Mouse (Mus musculus): ENCODE measurements around the gene Tm9sf2. TPM values are rescaled to one million over a fixed set of nuclear protein-coding genes. Genes with fewer than 3 reads are reported as not detected.

Gene Tm9sf2
- polyA plus RNA-seq, 1 experiment from 2014 or later = 191 TPM

GRCm38 (mm10) chr14:122189901-122190300 is 83.1 kb downstream of the Tm9sf2 start:
- no peak overlapping the region for H3K27ac ChIP-seq (ENCODE audit: low read depth)
- H3K27me3 ChIP-seq (replicated peaks; ENCODE audit: control insufficient read depth, insufficient read depth, low read length) = no peaks in the 10 kb centered on the region
- no peak overlapping the region for H3K9ac ChIP-seq (ENCODE audit: low read length)
- H3K4me3 ChIP-seq (ENCODE audit: low read depth, low read length) = no peak overlapping the region
- no peak overlapping the region for H3K4me2 ChIP-seq (ENCODE audit: low read length)
- H3K4me1 ChIP-seq (replicated peaks; ENCODE audit: control insufficient read depth, insufficient read depth, low read length) = no peaks in the 10 kb centered on the region
- H3K36me3 ChIP-seq (ENCODE audit: control insufficient read depth, insufficient read depth, low read length) = no peaks in the 10 kb centered on the region
- 79% methylated on average over 5 of the region's 5 CpGs for WGBS
- DNase-seq (ENCODE audit: low spot score) = no peak
- ATAC-seq (replicated peaks; ENCODE audit: low FRiP score, low TSS enrichment, low read depth) = no peak
- H3K9me3 ChIP-seq (ENCODE audit: control insufficient read depth, low read length) = no peaks in the 10 kb centered on the region

DNA sequence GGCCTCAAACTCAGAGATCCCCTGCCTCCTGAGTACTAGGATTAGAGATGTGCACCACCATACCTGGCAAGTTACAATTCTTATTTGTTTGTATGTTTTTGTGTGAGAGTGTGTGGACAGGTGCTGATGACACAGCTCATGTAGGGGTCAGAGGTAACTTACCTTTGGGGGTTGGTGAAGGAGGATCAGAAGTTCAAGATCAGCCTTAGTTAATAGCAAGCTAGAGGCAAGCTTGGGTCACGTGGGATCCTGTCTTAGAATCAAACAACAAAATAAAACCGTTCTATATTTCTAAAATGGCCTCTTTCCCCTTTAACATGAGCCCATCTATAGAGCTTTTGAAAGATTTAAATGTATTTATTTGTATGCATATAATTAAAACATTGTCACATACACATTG is 83.7 kb downstream of the Tm9sf2 start:
- no peak overlapping the region for H3K9ac ChIP-seq (ENCODE audit: low read length)
- no peak overlapping the region for H3K27ac ChIP-seq (ENCODE audit: low read depth)
- no peaks in the 10 kb centered on the region for H3K4me1 ChIP-seq (replicated peaks; ENCODE audit: control insufficient read depth, insufficient read depth, low read length)
- WGBS = 26% methylated on average over 2 of the region's 2 CpGs
- H3K36me3 ChIP-seq (ENCODE audit: control insufficient read depth, insufficient read depth, low read length) = no peaks in the 10 kb centered on the region
- H3K9me3 ChIP-seq (ENCODE audit: control insufficient read depth, low read length) = no peaks in the 10 kb centered on the region
- H3K4me2 ChIP-seq (ENCODE audit: low read length) = no peak overlapping the region
- DNase-seq (ENCODE audit: low spot score) = no peak
- no peak overlapping the region for H3K4me3 ChIP-seq (ENCODE audit: low read depth, low read length)
- H3K27me3 ChIP-seq (replicated peaks; ENCODE audit: control insufficient read depth, insufficient read depth, low read length) = no peaks in the 10 kb centered on the region
- no peak for ATAC-seq (replicated peaks; ENCODE audit: low FRiP score, low TSS enrichment, low read depth)

GRCm38 (mm10) chr14:122190941-122191510 is 84.2 kb downstream of the Tm9sf2 start:
- DNase-seq (ENCODE audit: low spot score) = peak; percentile 85
- H3K4me2 ChIP-seq (ENCODE audit: low read length) = no peak overlapping the region
- no peak overlapping the region for H3K4me3 ChIP-seq (ENCODE audit: low read depth, low read length)
- H3K4me1 ChIP-seq (replicated peaks; ENCODE audit: control insufficient read depth, insufficient read depth, low read length) = no peaks in the 10 kb centered on the region
- H3K9ac ChIP-seq (ENCODE audit: low read length) = no peak overlapping the region
- WGBS = 20% methylated on average over 7 of the region's 7 CpGs
- H3K27ac ChIP-seq (ENCODE audit: low read depth) = no peak overlapping the region
- no peaks in the 10 kb centered on the region for H3K36me3 ChIP-seq (ENCODE audit: control insufficient read depth, insufficient read depth, low read length)
- no peaks in the 10 kb centered on the region for H3K27me3 ChIP-seq (replicated peaks; ENCODE audit: control insufficient read depth, insufficient read depth, low read length)
- ATAC-seq (replicated peaks; ENCODE audit: low FRiP score, low TSS enrichment, low read depth) = no peak
- H3K9me3 ChIP-seq (ENCODE audit: control insufficient read depth, low read length) = no peaks in the 10 kb centered on the region

DNA sequence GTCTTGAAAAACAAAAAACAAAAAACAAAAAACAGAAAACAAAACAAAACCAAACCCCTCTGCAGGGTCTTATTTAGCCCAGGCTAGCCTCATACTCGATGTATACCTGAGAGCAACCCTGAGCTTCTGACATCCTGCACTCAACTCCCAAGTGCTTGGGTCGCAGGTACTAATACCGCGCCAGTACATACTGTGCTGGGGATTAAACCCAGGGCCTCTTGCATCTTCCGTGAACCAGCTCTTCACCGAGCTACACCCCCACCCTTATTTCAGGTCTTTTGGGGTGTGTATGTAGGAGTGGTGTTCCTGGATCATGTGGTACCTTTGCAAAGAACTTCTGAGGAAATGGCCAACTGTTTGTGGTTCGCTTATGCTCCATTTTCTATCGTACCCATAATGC is 87.8 kb downstream of the Tm9sf2 start:
- H3K4me1 ChIP-seq (replicated peaks; ENCODE audit: control insufficient read depth, insufficient read depth, low read length) = no peaks in the 10 kb centered on the region
- no peaks in the 10 kb centered on the region for H3K36me3 ChIP-seq (ENCODE audit: control insufficient read depth, insufficient read depth, low read length)
- no peak for ATAC-seq (replicated peaks; ENCODE audit: low FRiP score, low TSS enrichment, low read depth)
- H3K9me3 ChIP-seq (ENCODE audit: control insufficient read depth, low read length) = no peaks in the 10 kb centered on the region
- no peak overlapping the region for H3K4me2 ChIP-seq (ENCODE audit: low read length)
- H3K27ac ChIP-seq (ENCODE audit: low read depth) = no peak overlapping the region
- no peak overlapping the region for H3K4me3 ChIP-seq (ENCODE audit: low read depth, low read length)
- no peak for DNase-seq (ENCODE audit: low spot score)
- H3K27me3 ChIP-seq (replicated peaks; ENCODE audit: control insufficient read depth, insufficient read depth, low read length) = no peaks in the 10 kb centered on the region
- H3K9ac ChIP-seq (ENCODE audit: low read length) = no peak overlapping the region
- 98% methylated on average over 8 of the region's 8 CpGs for WGBS

DNA sequence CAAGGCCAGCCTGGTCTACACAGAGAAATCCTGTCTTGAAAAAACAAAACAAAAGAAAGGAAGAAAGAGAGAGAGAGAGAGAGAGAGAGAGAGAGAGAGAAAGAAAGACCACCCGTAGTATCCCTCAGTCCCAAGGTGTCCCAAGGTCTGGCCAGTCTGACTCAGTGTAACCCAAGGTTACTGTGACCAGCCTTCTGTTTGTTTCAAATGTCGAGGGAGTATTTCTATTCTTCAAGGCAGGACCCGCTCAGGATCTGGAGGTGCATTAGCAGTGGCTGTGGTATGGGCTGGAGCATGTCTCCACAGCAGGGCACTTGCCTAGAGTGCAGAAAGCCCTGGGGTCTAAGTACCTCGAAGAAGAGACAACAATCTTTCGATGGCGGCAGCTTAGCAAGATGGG is 90.0 kb downstream of the Tm9sf2 start:
- WGBS = 85% methylated on average over 6 of the region's 6 CpGs
- DNase-seq (ENCODE audit: low spot score) (no peak), ATAC-seq (replicated peaks; ENCODE audit: low FRiP score, low TSS enrichment, low read depth) (no peak)
- H3K4me3 ChIP-seq (ENCODE audit: low read depth, low read length) = no peak overlapping the region
- H3K27ac ChIP-seq (ENCODE audit: low read depth) = no peak overlapping the region
- H3K27me3 ChIP-seq (replicated peaks; ENCODE audit: control insufficient read depth, insufficient read depth, low read length) = no peaks in the 10 kb centered on the region
- no peaks in the 10 kb centered on the region for H3K4me1 ChIP-seq (replicated peaks; ENCODE audit: control insufficient read depth, insufficient read depth, low read length)
- no peaks in the 10 kb centered on the region for H3K9me3 ChIP-seq (ENCODE audit: control insufficient read depth, low read length)
- H3K4me2 ChIP-seq (ENCODE audit: low read length) = no peak overlapping the region
- no peak overlapping the region for H3K9ac ChIP-seq (ENCODE audit: low read length)
- no peaks in the 10 kb centered on the region for H3K36me3 ChIP-seq (ENCODE audit: control insufficient read depth, insufficient read depth, low read length)

DNA sequence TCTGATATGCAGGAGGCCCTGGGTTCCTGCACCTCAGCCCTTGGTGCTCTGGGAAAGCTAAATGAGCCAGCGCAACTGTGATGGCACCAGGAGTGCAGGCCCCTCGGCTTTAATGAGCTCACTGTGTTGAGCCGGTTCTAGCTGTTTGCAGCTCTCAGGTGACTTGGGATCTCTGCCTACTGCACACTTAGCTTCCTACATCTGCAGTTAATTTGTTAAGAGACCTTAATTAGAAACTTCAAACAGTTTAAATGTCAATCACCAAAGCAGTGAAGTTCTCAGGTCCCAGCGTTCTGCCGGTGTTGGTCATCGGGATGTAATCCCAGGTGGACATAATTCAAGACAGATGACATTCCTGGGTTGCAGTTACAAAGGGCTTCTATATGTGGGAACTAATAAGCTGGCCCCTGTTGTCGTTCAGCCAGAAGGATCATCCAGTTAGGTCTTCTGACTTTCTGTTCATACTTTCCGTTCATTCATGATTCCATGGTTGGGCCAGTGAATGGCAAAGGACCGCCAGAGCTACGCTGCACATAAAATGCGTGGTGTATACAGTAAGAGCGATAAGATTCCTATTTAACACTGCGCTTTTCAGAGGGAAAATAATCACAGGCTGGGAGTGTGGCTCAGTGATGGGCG is 93.5 kb downstream of the Tm9sf2 start:
- Histone ChIP-seq H3K27ac (ENCODE audit: low read depth) (no peak overlapping the region), H3K9ac (ENCODE audit: low read length) (no peak overlapping the region), H3K4me3 (ENCODE audit: low read depth, low read length) (no peak overlapping the region), H3K4me2 (ENCODE audit: low read length) (no peak overlapping the region), H3K4me1 (replicated peaks; ENCODE audit: control insufficient read depth, insufficient read depth, low read length) (no peaks in the 10 kb centered on the region), H3K27me3 (replicated peaks; ENCODE audit: control insufficient read depth, insufficient read depth, low read length) (no peaks in the 10 kb centered on the region), H3K9me3 (ENCODE audit: control insufficient read depth, low read length) (no peaks in the 10 kb centered on the region), H3K36me3 (ENCODE audit: control insufficient read depth, insufficient read depth, low read length) (no peaks in the 10 kb centered on the region)
- WGBS = 83% methylated on average over 14 of the region's 14 CpGs
- no peak for ATAC-seq (replicated peaks; ENCODE audit: low FRiP score, low TSS enrichment, low read depth)
- no peak for DNase-seq (ENCODE audit: low spot score)

GRCm38 (mm10) chr14:122209177-122209576 is 102.3 kb downstream of the Tm9sf2 start:
- DNase-seq (ENCODE audit: low spot score) (no peak), ATAC-seq (replicated peaks; ENCODE audit: low FRiP score, low TSS enrichment, low read depth) (no peak)
- no peaks in the 10 kb centered on the region for H3K27me3 ChIP-seq (replicated peaks; ENCODE audit: control insufficient read depth, insufficient read depth, low read length)
- no peaks in the 10 kb centered on the region for H3K36me3 ChIP-seq (ENCODE audit: control insufficient read depth, insufficient read depth, low read length)
- no peak overlapping the region for H3K4me3 ChIP-seq (ENCODE audit: low read depth, low read length)
- no peaks in the 10 kb centered on the region for H3K4me1 ChIP-seq (replicated peaks; ENCODE audit: control insufficient read depth, insufficient read depth, low read length)
- H3K9ac ChIP-seq (ENCODE audit: low read length) = no peak overlapping the region
- WGBS = 58% methylated on average over 5 of the region's 5 CpGs
- no peak overlapping the region for H3K4me2 ChIP-seq (ENCODE audit: low read length)
- no peaks in the 10 kb centered on the region for H3K9me3 ChIP-seq (ENCODE audit: control insufficient read depth, low read length)
- H3K27ac ChIP-seq (ENCODE audit: low read depth) = no peak overlapping the region

Other genes with a start within 250 kb of the Tm9sf2 start
- gene Ubac2, start 228.4 kb upstream of the Tm9sf2 start, polyA plus RNA-seq (2014; fragmentation: Nextera tagmentation; extraction: Ambion mirVana) = 67.5 and 72.4 TPM in 2 replicates
- gene Gpr18, start 191.3 kb upstream of the Tm9sf2 start, polyA plus RNA-seq (2014; fragmentation: Nextera tagmentation; extraction: Ambion mirVana) = 0.23 and 0.62 TPM in 2 replicates
- gene Gpr183, start 141.8 kb upstream of the Tm9sf2 start, polyA plus RNA-seq (2014; fragmentation: Nextera tagmentation; extraction: Ambion mirVana) = 3.4 and 4.7 TPM in 2 replicates
- gene Timm8a2, start 72.4 kb upstream of the Tm9sf2 start, polyA plus RNA-seq (2014; fragmentation: Nextera tagmentation; extraction: Ambion mirVana) = not detected in 2 replicates
- 31.5 and 31.8 TPM in 2 replicates for gene Clybl, start 74.7 kb downstream of the Tm9sf2 start, polyA plus RNA-seq (2014; fragmentation: Nextera tagmentation; extraction: Ambion mirVana)

All from intestine, embryonic 14.5 days (tissue).